Mouse (Mus musculus): Measurements from ENCODE around the gene Ccdc191. TPM values are rescaled to one million over a fixed set of nuclear protein-coding genes. Genes with fewer than 3 reads are reported as not detected.

Gene Ccdc191
- polyA plus RNA-seq, 1 experiment from 2014 or later: 6.6 TPM

- Histone ChIP-seq H3K36me3 (ENCODE audit: control insufficient read depth, insufficient read depth, low read length) (no peaks in the 10 kb centered on the region), H3K4me2 (ENCODE audit: low read length) (no peak overlapping the region), H3K9me3 (replicated peaks; ENCODE audit: control insufficient read depth, low read length) (no peaks in the 10 kb centered on the region), H3K27me3 (replicated peaks; ENCODE audit: control insufficient read depth, insufficient read depth, low read length) (no peaks in the 10 kb centered on the region), H3K4me3 (ENCODE audit: low read depth, low read length) (no peak overlapping the region), H3K27ac (ENCODE audit: low read depth, low read length) (no peak overlapping the region), H3K9ac (ENCODE audit: low read length) (no peak overlapping the region), H3K4me1 (ENCODE audit: control insufficient read depth, insufficient read depth, low read length) (no peaks in the 10 kb centered on the region)
- 75% methylated on average over 3 of the region's 3 CpGs for WGBS
- no peak for DNase-seq (ENCODE audit: low spot score)
- no peak for ATAC-seq
Observed at GRCm38 (mm10) chr16:43963780-43964179, 74.2 kb downstream of the Ccdc191 start.

DNA sequence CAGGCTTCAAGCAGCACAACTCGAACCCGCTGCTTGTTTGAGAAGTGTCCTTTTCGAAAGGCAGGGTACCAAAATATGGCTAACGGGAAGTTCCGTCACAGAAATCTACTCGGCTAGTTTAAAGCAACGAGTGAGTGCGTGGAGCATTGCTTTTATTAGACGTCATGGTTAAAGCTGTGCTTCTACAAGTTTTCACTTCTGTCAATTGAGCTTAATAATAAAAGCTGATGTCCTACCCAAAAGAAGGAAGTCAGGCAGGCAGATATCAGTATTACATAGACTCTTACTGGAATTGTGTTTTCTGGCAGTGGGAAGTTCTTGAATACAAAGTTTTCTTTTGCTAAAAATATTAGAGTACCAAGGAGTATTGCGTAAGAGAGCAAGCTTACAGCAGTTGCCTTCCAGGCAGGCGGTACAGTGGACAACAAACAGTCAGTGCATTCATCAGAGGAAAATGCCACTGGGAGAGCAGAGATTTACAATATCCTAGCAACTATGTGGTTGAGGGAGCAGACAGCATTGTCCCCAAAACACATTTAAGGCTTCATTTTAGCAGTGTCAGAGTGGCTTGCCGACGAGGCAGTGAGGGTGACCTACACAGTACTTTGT lies 76.3 kb downstream of the Ccdc191 start:
- H3K4me2 ChIP-seq (ENCODE audit: low read length): no peak overlapping the region
- no peak overlapping the region for H3K4me3 ChIP-seq (ENCODE audit: low read depth, low read length)
- H3K4me1 ChIP-seq (ENCODE audit: control insufficient read depth, insufficient read depth, low read length): no peaks in the 10 kb centered on the region
- ATAC-seq (peak; percentile 59), DNase-seq (ENCODE audit: low spot score) (peak; percentile 46)
- 67% methylated on average over 13 of the region's 13 CpGs for WGBS
- H3K27me3 ChIP-seq (replicated peaks; ENCODE audit: control insufficient read depth, insufficient read depth, low read length): no peaks in the 10 kb centered on the region
- H3K27ac ChIP-seq (ENCODE audit: low read depth, low read length): no peak overlapping the region
- no peaks in the 10 kb centered on the region for H3K36me3 ChIP-seq (ENCODE audit: control insufficient read depth, insufficient read depth, low read length)
- no peaks in the 10 kb centered on the region for H3K9me3 ChIP-seq (replicated peaks; ENCODE audit: control insufficient read depth, low read length)
- H3K9ac ChIP-seq (ENCODE audit: low read length): no peak overlapping the region

- ATAC-seq (no peak), DNase-seq (ENCODE audit: low spot score) (no peak)
- no peak overlapping the region for H3K9ac ChIP-seq (ENCODE audit: low read length)
- H3K4me2 ChIP-seq (ENCODE audit: low read length): no peak overlapping the region
- no peak overlapping the region for H3K27ac ChIP-seq (ENCODE audit: low read depth, low read length)
- no peak overlapping the region for H3K4me3 ChIP-seq (ENCODE audit: low read depth, low read length)
- H3K9me3 ChIP-seq (replicated peaks; ENCODE audit: control insufficient read depth, low read length): no peaks in the 10 kb centered on the region
- H3K36me3 ChIP-seq (ENCODE audit: control insufficient read depth, insufficient read depth, low read length): no peaks in the 10 kb centered on the region
- 90% methylated on average over 3 of the region's 3 CpGs for WGBS
- no peaks in the 10 kb centered on the region for H3K27me3 ChIP-seq (replicated peaks; ENCODE audit: control insufficient read depth, insufficient read depth, low read length)
- no peaks in the 10 kb centered on the region for H3K4me1 ChIP-seq (ENCODE audit: control insufficient read depth, insufficient read depth, low read length)
Observed at GRCm38 (mm10) chr16:43970426-43970825, 80.8 kb downstream of the Ccdc191 start.

DNA sequence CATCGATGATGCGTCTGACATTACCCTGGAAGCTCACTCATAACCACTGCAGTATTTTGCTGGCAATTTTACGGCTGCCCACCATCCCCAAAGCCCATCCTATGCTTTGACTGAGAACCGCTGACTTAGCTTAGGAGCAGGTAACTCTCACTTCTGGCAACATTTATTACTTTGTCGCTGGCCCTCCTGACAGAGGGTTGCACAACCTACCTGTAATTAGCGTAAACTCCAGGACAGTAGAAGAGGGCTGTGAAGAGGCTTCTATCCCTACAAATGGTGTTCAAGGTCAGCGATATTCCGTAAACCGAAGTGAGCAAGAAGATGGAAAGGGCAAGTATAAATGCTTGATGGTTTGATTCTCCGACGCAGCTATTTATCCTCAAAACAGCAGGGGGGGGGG lies 81.6 kb downstream of the Ccdc191 start:
- Histone ChIP-seq H3K9me3 (replicated peaks; ENCODE audit: control insufficient read depth, low read length) (no peaks in the 10 kb centered on the region), H3K4me1 (ENCODE audit: control insufficient read depth, insufficient read depth, low read length) (no peaks in the 10 kb centered on the region), H3K4me2 (ENCODE audit: low read length) (no peak overlapping the region), H3K9ac (ENCODE audit: low read length) (no peak overlapping the region), H3K4me3 (ENCODE audit: low read depth, low read length) (no peak overlapping the region), H3K27me3 (replicated peaks; ENCODE audit: control insufficient read depth, insufficient read depth, low read length) (no peaks in the 10 kb centered on the region), H3K36me3 (ENCODE audit: control insufficient read depth, insufficient read depth, low read length) (no peaks in the 10 kb centered on the region), H3K27ac (ENCODE audit: low read depth, low read length) (no peak overlapping the region)
- DNase-seq (ENCODE audit: low spot score) (no peak), ATAC-seq (no peak)
- WGBS: 93% methylated on average over 11 of the region's 11 CpGs

DNA sequence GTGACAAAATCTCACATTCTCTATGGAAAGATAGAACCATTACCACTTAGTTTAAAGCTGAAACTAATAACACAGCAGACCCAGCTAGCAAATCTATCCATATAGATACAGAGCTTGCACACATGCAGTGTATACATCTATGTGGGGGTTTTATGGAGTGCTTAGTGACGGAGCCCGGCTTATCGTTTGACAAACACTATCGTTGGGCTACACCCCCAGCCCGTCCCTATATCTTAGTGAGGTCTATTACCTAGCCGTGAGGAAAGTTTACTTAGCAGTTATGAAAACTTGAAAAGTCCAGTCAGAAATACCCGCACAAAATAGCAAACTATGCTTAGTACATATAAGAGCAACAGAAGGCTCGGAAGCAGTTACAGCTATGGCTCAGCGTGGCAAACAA lies 82.1 kb downstream of the Ccdc191 start:
- Histone ChIP-seq H3K9ac (ENCODE audit: low read length) (no peak overlapping the region), H3K4me1 (ENCODE audit: control insufficient read depth, insufficient read depth, low read length) (no peaks in the 10 kb centered on the region), H3K27ac (ENCODE audit: low read depth, low read length) (no peak overlapping the region), H3K27me3 (replicated peaks; ENCODE audit: control insufficient read depth, insufficient read depth, low read length) (no peaks in the 10 kb centered on the region), H3K9me3 (replicated peaks; ENCODE audit: control insufficient read depth, low read length) (no peaks in the 10 kb centered on the region), H3K4me2 (ENCODE audit: low read length) (no peak overlapping the region), H3K4me3 (ENCODE audit: low read depth, low read length) (no peak overlapping the region), H3K36me3 (ENCODE audit: control insufficient read depth, insufficient read depth, low read length) (no peaks in the 10 kb centered on the region)
- ATAC-seq: no peak
- no peak for DNase-seq (ENCODE audit: low spot score)
- 96% methylated on average over 9 of the region's 9 CpGs for WGBS

DNA sequence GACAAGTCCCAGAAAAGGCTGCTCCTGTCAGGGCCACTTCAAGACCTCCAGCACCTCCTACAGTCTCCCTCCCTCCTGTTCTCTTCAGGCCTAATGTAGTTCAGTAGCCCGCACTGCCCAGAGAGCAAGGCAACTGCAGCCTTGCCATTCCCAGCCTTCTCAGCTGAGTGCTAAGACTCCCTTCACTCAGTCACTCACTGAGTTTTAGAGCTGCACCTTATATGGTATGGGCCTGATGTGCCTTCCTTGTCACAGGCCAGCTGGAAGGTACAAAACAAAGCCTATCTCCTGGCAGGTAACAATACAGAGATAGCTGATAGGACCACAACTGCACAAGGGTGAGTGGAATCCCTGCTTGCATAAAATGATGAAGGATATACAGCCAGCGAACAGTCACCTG lies 82.8 kb downstream of the Ccdc191 start:
- Histone ChIP-seq H3K4me1 (ENCODE audit: control insufficient read depth, insufficient read depth, low read length) (no peaks in the 10 kb centered on the region), H3K36me3 (ENCODE audit: control insufficient read depth, insufficient read depth, low read length) (no peaks in the 10 kb centered on the region), H3K4me3 (ENCODE audit: low read depth, low read length) (no peak overlapping the region), H3K9me3 (replicated peaks; ENCODE audit: control insufficient read depth, low read length) (no peaks in the 10 kb centered on the region), H3K4me2 (ENCODE audit: low read length) (no peak overlapping the region), H3K9ac (ENCODE audit: low read length) (no peak overlapping the region), H3K27me3 (replicated peaks; ENCODE audit: control insufficient read depth, insufficient read depth, low read length) (no peaks in the 10 kb centered on the region), H3K27ac (ENCODE audit: low read depth, low read length) (no peak overlapping the region)
- WGBS: 90% methylated on average over 2 of the region's 2 CpGs
- no peak for DNase-seq (ENCODE audit: low spot score)
- ATAC-seq: no peak

GRCm38 (mm10) chr16:43973147-43973546 lies 83.5 kb downstream of the Ccdc191 start:
- no peaks in the 10 kb centered on the region for H3K9me3 ChIP-seq (replicated peaks; ENCODE audit: control insufficient read depth, low read length)
- H3K4me1 ChIP-seq (ENCODE audit: control insufficient read depth, insufficient read depth, low read length): no peaks in the 10 kb centered on the region
- no peak overlapping the region for H3K4me3 ChIP-seq (ENCODE audit: low read depth, low read length)
- no peak overlapping the region for H3K9ac ChIP-seq (ENCODE audit: low read length)
- ATAC-seq (no peak), DNase-seq (ENCODE audit: low spot score) (no peak)
- WGBS: 91% methylated on average over 11 of the region's 11 CpGs
- H3K27ac ChIP-seq (ENCODE audit: low read depth, low read length): no peak overlapping the region
- no peaks in the 10 kb centered on the region for H3K36me3 ChIP-seq (ENCODE audit: control insufficient read depth, insufficient read depth, low read length)
- no peak overlapping the region for H3K4me2 ChIP-seq (ENCODE audit: low read length)
- H3K27me3 ChIP-seq (replicated peaks; ENCODE audit: control insufficient read depth, insufficient read depth, low read length): no peaks in the 10 kb centered on the region

- Histone ChIP-seq H3K4me1 (ENCODE audit: control insufficient read depth, insufficient read depth, low read length) (no peaks in the 10 kb centered on the region), H3K4me3 (ENCODE audit: low read depth, low read length) (no peak overlapping the region), H3K27ac (ENCODE audit: low read depth, low read length) (no peak overlapping the region), H3K4me2 (ENCODE audit: low read length) (no peak overlapping the region), H3K9me3 (replicated peaks; ENCODE audit: control insufficient read depth, low read length) (no peaks in the 10 kb centered on the region), H3K27me3 (replicated peaks; ENCODE audit: control insufficient read depth, insufficient read depth, low read length) (no peaks in the 10 kb centered on the region), H3K9ac (ENCODE audit: low read length) (no peak overlapping the region), H3K36me3 (ENCODE audit: control insufficient read depth, insufficient read depth, low read length) (no peaks in the 10 kb centered on the region)
- ATAC-seq (no peak), DNase-seq (ENCODE audit: low spot score) (no peak)
- WGBS: 77% methylated on average over 22 of the region's 22 CpGs
Observed at GRCm38 (mm10) chr16:43973606-43974220, 84.1 kb downstream of the Ccdc191 start.

DNA sequence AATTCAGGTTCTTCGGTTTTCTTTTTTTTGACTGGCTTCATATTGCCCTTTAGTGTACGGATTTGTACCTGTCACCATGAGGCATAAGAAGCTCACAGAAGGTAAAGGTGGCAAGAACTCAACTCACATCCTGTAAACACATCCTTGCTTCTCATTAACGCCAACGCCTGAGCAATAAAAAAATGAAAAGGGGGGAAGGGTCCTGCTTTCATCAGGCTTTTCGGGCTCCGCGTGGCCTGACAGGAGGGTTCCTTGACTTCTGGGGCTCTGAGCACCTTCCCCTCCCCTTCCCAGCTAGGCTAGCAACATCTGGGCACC lies 89.4 kb downstream of the Ccdc191 start:
- H3K4me2 ChIP-seq (ENCODE audit: low read length): peak overlapping the region; percentile 99
- peak; percentile 24 for DNase-seq (ENCODE audit: low spot score)
- no peaks in the 10 kb centered on the region for H3K9me3 ChIP-seq (replicated peaks; ENCODE audit: control insufficient read depth, low read length)
- H3K9ac ChIP-seq (ENCODE audit: low read length): peak overlapping the region; percentile 66
- H3K36me3 ChIP-seq (ENCODE audit: control insufficient read depth, insufficient read depth, low read length): no peaks in the 10 kb centered on the region
- H3K27ac ChIP-seq (ENCODE audit: low read depth, low read length): no peak overlapping the region
- 18% methylated on average over 7 of the region's 7 CpGs for WGBS
- peak overlapping the region; percentile 70 for H3K4me3 ChIP-seq (ENCODE audit: low read depth, low read length)
- no peak for ATAC-seq
- H3K27me3 ChIP-seq (replicated peaks; ENCODE audit: control insufficient read depth, insufficient read depth, low read length): no peaks in the 10 kb centered on the region
- H3K4me1 ChIP-seq (ENCODE audit: control insufficient read depth, insufficient read depth, low read length): peaks cover 3% of the 10 kb centered on the region; the same call in 1 of the 2 replicates

Data from forebrain, embryonic 14.5 days (tissue).